Mouse (Mus musculus): Measurements from ENCODE around the gene Twist1.

Gene Twist1

DNA sequence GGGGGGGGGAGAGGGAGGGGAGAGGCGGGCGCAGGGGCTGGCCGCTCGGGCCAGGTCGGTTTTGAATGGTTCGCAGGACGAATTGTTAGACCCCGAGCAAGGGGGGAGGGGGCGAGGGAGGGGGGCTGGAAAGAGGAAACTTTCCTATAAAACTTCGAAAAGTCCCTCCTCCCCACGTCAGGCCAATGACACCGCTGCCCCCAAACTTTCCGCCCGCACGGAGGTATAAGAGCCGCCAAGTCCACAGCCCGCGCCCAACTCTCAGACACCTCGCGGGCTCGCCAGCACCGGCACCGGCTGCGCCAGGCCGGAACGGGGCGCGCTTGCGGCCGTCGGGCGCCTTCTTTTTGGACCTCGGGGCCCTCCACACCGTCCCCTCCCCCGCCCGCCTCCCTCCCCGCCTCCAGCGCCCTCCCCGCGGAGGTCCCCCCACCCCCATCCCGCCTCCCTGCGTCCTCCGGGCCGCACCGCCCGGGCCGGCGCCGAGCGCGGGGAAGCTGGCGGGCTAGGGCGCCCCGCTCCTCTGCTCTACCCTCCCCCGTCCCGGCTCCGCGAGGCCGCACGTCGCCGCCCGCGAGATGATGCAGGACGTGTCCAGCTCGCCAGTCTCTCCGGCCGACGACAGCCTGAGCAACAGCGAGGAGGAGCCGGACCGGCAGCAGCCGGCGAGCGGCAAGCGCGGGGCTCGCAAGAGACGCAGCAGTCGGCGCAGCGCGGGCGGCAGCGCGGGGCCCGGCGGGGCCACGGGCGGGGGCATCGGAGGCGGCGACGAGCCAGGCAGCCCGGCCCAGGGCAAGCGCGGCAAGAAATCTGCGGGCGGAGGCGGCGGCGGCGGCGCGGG, at the start of gene Twist1:
Gene Twist1, plus strand, starts transcription at position 272 of the 841 bp plus-strand sequence.
- DNase-seq = no peak

GRCm38 (mm10) chr12:33926751-33927150, 30.7 kb upstream of the Twist1 start:
- no peak for DNase-seq

- no peak for DNase-seq
Measured at GRCm38 (mm10) chr12:33927334-33928098, 30.0 kb upstream of the Twist1 start.

DNA sequence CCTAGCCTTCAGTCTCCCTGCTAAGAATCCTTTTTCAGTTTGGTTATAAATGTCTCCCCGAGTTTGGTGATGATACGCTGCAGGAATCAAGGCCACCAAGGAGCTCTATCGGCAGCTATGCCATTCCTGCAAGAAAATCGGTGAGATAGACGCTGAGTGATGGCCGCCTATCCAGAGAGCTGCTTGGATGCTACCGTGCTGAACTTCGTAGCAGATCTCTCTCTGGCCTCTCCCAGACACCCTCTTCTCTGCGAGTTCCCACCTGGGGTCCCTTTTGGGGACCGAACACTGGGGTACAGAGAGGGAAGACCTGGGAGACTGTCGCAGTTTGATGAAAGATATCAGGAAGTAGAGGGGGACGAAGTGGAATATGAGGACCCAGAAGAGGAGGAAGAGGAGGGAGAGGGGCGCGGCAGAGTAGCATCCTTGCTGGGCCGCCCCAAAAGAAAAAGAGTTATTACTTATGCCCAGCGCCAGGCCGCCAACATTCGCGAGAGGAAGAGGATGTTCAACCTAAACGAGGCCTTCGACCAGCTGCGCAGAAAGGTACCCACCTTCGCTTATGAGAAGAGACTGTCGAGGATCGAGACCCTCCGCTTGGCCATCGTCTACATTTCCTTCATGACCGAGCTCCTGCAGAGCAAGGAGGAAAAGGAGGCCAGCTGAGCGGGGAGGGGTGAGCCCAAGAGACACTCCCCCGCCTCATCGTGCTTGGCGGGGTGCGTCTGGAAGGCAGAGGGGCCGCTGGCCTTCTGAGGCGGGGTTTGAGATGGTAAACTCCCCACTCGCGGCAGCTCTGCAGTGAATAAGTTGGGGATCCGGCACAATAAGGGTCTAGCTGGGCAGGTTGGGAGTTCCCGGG, 28.9 kb upstream of the Twist1 start, which contains the start of gene Ferd3l:
Gene Ferd3l, plus strand, starts transcription at position 95 of the 862 bp plus-strand sequence.
- no peak for DNase-seq

DNA sequence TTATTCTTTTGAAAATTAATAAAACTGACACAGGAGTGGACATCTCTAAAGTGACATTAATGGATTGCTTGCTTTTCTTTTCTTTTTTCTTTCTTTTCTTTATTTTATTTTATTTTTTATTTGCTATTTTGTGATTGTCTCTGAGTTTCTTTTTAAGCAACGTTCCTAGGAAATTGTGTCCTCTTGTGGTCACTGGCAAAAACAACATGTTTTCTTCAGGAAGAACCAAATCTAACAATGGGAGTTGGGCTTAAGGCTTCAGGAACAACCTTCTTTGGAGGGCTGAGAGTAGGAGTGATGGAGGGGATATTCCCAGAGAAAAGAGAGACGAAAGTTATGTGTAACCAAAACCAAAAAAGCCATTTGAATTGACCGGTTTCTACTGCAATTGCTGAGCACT, 4.6 kb upstream of the Twist1 start:
- DNase-seq = no peak

GRCm38 (mm10) chr12:33954931-33955565, 2.4 kb upstream of the Twist1 start:
- DNase-seq = no peak

- no peak for DNase-seq
Measured at GRCm38 (mm10) chr12:33955606-33956295, 1.7 kb upstream of the Twist1 start.

DNA sequence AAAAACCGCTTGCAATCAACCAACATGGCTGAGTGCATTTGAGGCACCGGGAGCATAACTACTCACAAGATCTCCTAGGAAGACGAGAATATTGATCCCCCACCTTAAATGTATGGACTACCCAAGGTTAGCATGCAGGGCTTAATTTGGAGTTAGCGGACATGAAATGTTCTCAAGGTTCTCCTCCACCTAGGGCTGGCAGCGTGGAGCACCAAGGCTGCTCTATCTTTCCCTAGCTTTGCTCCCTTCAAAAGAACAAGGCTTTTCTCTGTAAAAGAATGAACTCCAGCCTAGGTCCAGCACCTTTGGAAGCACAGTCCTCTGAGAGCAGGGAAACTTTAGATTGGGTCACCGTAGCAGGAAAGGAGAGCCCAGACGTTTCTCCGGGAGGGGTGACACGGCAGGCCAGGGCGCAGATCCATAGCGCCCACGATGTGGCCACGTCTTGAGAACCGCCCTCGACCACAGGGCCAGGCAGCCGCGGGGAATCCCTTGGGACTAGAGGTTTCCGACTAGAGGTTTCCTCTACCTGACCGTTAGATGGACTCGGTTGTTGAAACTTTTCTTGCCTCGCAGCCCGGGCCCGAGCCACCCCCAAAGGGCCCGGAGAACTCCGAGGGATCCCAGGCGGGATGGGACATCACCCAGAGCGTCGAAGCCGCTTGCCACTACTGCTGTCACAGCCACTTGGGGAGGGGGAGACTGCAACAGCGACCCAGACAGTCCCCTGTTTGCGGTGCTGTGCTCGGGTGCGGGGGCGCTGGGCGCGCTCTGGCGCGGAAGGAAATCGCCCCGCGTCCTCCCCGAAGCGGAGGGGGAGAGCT, 683 bp upstream of the Twist1 start:
- no peak for DNase-seq

DNA sequence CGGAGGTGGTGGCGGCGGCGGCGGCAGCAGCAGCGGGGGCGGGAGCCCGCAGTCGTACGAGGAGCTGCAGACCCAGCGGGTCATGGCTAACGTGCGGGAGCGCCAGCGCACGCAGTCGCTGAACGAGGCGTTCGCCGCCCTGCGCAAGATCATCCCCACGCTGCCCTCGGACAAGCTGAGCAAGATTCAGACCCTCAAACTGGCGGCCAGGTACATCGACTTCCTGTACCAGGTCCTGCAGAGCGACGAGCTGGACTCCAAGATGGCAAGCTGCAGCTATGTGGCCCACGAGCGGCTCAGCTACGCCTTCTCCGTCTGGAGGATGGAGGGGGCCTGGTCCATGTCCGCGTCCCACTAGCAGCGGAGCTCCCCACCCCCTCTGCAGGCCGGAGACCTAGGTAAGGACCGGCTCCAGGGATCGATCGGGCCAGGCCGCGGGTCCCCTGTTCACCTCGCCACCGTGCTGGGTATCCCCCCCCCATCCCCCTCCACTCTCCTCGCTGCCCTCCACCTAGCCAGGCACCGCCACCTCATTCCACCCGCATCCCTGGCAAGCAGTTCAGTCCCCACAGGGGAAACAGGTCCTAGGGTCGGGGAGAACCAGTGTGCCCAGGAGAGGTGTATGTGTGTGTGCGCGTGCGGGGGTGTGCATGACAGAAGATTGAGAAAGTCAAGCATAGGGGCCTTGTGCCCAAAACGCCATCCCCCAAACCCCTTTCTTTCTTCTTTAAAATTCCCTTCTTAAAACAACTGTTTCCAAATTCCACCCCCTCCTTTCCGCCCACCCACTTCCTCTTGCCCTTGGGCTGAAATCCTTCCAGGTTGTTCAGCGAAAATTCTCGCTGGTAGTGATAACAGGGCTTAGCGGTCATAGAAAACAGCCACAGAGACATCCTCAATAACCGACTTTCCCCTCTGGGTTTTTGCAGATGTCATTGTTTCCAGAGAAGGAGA, 1.0 kb downstream of the Twist1 start:
- no peak for DNase-seq

DNA sequence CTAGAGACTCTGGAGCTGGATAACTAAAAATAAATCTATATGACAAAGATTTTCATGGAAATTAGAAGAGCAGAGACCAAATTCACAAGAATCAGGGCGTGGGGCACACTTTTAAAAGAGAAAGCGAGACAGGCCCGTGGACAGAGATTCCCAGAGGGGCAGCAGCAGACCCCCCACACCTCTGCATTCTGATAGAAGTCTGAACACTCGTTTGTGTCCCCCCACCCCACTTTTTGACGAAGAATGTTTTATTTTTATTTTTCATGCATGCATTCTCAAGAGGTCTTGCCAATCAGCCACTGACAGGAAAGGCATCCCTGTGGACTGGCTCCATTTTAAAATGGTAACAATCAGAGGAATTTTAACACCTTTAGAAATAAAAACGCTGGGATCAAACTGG, 1.7 kb downstream of the Twist1 start:
- DNase-seq = no peak

DNA sequence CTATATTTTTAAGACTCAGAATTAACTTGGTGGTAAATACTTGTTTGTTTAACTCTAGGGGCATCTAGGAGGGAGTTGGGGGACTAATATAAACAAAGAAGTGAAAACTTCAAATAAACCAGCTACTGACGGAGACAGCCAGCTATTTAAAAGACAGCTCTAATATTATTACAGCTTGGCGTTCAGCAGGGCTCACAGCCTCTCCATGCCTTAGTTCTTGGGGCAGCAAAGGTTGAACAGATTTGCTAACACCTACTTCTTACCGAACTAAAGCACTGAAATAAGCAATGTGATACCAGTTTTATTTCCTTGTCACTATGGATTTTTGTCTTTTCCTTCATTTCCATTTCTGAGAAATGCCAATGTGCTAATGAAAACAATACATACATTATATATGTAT, 2.4 kb downstream of the Twist1 start:
- DNase-seq = no peak

- DNase-seq = no peak
Measured at GRCm38 (mm10) chr12:33961013-33961412, 3.5 kb downstream of the Twist1 start.

DNA sequence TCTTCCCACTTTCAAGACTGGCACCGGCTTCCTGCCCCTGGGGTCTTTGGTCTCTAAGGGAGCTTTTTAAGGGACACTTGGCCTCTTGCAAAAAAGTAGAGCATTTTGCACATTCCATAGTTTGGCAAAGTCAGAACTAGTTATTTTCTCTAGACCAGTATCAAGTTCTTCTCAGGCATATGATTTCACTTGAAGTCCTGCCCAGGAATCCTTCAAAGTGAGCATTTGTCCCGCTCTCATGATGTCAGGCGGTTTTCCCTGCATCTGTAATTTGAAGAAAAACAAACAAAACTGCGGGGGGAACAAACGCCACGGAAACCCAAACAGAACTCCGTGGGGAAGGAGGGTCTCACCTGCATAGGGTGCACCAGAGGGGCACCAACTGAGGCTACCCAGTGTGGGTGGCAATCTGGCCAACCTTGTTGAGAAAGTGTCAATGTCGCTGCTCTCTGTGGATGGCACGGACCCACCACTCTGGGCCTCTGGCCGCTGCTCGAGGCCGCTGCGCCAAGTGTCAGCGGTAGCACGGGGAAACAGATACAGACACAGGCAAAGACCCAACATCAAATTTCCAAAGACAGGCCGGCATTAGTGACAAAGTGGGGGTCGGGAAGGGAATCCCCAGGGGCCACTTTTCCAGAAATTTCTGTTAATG, 4.8 kb downstream of the Twist1 start:
- DNase-seq = no peak

- no peak for DNase-seq
Measured at GRCm38 (mm10) chr12:33962773-33963130, 5.3 kb downstream of the Twist1 start.

- DNase-seq = no peak
Measured at GRCm38 (mm10) chr12:33963671-33964369, 6.3 kb downstream of the Twist1 start.

GRCm38 (mm10) chr12:33964427-33964826, 7.0 kb downstream of the Twist1 start:
- no peak for DNase-seq

- no peak for DNase-seq
Measured at GRCm38 (mm10) chr12:33965661-33966360, 8.3 kb downstream of the Twist1 start.

Data from spleen, adult 18-20 months (tissue).